Mouse (Mus musculus): ENCODE measurements around the gene Med21.

Med21 gene
- long read RNA-seq, experiment 1, transcript Med21-201 (4 exons, 814 nt): major isoform, 55 of 58 reads
- long read RNA-seq, experiment 1, partial matches to known transcripts: 0 of 58 reads
- long read RNA-seq, experiment 1, other reads (novel, unspliced or antisense): 1 of 58 reads
- long read RNA-seq, experiment 2, transcript Med21-201 (4 exons, 814 nt): major isoform, 33 of 39 reads
- long read RNA-seq, experiment 2, partial matches to known transcripts: 1 of 39 reads
- long read RNA-seq, experiment 2, other reads (novel, unspliced or antisense): 2 of 39 reads

DNA sequence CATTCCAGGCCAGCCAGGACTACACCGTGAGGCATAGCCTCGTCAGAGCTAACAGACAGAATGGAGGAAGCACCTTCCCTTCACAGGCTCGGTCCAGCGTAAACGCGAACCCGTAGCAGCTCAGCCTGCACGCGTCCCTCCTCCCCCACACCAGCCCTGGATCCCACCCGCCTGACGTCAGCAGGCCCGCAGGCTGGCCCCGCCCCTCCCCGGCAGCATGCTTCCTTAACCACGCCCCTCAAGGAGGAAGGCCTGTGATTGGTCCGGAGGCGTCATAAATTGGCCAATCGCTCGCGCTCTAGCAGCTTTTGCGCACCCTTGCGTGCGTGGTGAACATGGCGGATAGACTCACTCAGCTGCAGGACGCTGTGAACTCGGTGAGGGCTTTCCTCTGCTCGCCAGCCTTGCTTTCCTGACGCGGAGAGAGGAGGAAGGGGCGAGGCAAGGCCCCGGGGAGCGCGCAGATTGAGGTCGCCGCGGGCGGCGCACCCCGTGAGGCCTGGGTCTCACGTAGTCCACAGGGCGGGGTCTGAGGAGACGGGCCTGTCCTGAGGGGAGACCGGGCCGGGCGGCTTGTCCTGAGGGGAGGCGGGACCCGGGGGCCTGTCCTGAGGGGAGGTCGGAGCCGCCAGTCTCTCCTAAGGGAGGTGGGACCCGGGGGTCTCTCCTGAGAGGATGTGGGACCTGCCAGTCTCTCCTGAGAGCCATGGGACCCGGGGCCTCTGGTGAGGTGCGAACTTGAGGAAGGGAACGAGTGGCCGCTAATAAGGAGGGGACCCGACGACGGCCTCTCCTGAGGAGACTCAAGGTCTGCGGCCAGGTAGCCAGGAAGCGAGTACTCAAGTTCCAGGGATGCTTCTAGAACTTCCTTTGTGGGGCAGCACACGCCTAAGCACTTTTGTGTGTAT lies at the start of gene Med21, which contains the start of gene Tm7sf3:
Gene Med21, plus strand, starts transcription at position 272 of the 908 bp plus-strand sequence.
Gene Tm7sf3, minus strand, starts transcription at position 549 of the 908 bp plus-strand sequence.
- intact Hi-C loops (cut with DNase I): no loop called here

DNA sequence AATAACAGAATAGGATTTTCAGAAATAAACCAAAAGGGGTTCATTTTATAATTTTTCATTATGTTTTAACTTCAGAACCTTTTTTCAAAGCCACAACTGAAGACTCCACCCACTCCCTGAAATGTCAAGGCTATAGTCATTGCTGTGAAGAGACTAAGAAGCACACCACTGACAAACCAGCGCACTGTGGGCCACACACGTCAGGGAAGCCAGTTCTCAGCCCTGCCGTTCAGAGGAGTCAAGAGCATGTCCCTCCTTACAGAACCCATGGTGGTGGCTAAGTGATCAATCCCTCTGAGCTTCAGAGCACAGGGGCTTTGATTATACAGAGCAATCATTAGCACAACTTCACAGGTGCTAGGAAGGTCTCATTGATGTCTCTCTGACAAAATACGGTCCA lies 39.7 kb upstream of the Med21 start:
- intact Hi-C loops (cut with DNase I): no loop called here

GRCm38 (mm10) chr6:146603651-146604050 lies 38.7 kb upstream of the Med21 start:
- intact Hi-C loops (cut with DNase I): no loop called here

DNA sequence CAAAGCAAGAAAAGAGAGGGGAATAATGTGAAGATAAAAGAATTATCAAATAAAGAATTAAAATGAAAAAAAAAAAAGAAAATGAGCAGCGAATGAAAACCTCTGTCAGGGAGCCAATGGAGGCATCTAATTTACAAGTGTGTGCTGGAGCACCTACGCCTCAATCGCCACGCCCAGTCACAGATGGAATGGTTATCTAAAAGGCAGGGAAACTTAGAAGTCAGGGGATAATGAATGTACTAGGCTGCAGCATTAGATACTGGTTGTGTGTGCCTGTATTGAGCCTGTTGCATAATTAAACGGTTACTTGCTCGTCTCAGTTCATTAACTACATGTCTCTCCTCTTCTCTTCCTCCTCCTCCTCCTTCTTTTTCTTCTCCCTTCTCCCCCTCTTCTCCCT lies 31.0 kb upstream of the Med21 start:
- intact Hi-C loops (cut with DNase I): no loop called here

DNA sequence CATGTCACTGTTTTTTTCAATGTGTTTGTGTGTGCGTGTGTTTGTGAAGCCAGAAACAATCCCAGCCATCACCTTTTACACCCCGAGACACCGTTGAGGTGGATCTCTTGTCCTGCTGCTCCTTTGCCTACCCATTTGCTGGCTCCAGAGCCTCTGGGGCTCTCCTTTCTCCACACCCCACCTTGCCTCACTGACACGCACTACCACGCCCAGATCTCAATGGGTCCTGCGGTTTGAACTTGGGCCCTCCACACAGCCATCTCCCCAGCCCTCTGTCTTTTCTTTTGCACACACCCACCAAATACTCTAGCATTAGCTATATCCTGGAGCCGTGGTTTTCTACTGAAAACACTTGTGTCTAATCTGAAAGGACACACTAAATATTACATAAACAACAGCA lies 30.4 kb upstream of the Med21 start:
- intact Hi-C loops (cut with DNase I): no loop called here

DNA sequence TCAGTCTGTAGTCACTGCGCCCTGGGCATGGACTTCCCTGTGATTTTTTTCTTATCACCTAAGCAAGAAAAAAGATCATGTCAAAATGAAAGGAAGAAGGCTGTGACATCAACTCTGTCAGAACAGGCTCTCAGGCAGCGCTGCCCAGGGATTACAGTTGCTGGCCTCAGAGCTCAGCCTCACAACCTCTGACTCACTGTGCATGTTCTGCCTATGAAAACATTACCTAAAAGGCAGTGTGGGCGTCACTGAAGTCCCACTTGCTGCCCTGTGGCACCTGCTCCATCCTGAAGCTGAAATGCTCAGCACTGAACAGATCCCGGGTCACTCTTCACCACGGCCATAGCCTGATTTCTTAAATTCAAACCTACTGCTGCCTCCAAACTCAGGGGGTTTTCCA lies 29.6 kb upstream of the Med21 start:
- intact Hi-C loops (cut with DNase I): no loop called here

- intact Hi-C loops (cut with DNase I): no loop called here
Observed at GRCm38 (mm10) chr6:146613907-146614306, 28.4 kb upstream of the Med21 start.

GRCm38 (mm10) chr6:146614541-146614940 lies 27.8 kb upstream of the Med21 start:
- intact Hi-C loops (cut with DNase I): no loop called here

DNA sequence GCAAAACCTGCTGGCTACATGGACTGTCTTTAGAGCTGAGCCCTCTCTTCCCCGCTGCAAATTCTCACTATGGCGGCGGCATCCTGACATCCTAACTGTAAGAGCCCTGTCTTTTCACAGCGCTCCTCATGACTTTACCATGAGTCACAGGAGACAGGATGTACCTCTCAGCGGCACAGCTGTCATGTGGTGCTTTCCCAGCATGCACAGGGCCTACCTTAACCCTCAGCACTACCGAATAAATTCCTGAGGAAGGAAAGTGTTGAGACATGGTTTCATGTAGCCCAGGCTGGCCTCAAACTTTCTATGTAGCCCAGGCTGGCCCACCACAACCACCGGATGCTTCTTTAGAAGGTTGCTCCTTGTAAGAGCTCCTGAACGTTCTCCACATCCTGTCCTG lies 26.5 kb upstream of the Med21 start:
- intact Hi-C loops (cut with DNase I): no loop called here

DNA sequence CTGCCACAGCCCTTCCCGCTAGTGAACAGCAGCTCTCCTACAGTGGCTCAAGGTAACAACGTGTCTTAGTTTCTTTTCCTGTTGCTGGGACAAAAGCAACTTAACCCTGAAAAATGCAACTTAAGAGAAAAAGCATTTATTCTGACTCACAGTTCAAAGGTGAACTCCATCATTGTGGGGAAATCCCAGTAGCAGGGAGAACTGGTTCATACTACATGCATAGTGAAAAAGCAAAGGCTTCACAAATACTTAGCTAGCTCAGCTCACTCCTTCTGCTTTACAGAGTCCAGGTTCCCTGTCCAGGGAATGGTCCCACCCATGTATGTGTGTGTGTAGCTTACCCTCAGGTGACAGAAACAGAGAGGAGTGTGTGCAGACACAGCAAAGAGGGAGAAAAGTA lies 25.7 kb upstream of the Med21 start:
- intact Hi-C loops (cut with DNase I): no loop called here

DNA sequence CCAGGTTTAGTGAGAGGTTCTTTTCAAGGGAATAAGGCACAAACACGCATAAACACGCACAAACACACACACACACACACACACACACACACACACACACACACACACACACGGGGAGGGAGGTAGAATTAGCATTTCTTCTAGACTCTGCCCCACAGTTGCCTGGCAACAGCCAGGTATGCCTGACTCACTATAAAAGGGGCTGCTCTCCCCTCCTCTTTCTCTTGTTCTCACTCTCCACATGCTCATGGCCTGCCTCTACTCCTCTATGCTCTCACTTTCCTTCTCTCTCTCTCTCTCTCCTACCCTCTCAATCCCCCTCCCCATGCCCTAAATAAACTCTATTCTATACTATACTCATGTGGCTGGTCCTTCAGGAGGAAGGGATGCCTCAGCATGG lies 14.2 kb upstream of the Med21 start:
- intact Hi-C loops (cut with DNase I): no loop called here

- intact Hi-C loops (cut with DNase I): loop anchor here (5.0 kb wide), 1 partner anchor 53 kb away; the partner anchor contains the start of genes Fgfr1op2 and Ints13
Observed at GRCm38 (mm10) chr6:146629781-146630756, 12.3 kb upstream of the Med21 start.

DNA sequence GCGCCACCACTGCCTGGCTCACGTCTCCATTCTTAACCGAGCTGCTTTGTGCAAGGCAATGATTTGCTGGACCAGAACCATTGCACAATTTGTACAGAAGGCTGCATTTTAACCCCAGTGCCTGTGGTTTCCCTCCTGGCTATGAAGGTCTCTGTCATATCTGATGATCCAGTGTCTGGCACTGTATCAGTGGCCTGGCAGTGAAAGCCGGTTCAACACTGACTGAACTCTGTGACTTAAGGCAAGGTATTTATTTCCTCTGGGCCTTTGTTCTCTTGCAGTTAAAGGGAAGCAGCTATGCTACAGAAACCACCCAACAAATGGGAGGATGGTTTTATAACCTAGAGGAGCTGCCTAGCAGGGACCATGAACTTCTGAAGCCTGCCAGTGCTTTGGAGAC lies 11.4 kb upstream of the Med21 start:
- intact Hi-C loops (cut with DNase I): loop anchor here (5.0 kb wide), 1 partner anchor 54 kb away; the partner anchor contains the start of genes Fgfr1op2 and Ints13

GRCm38 (mm10) chr6:146631847-146632246 lies 10.5 kb upstream of the Med21 start:
- intact Hi-C loops (cut with DNase I): loop anchor here (5.0 kb wide), 1 partner anchor 55 kb away; the partner anchor contains the start of genes Fgfr1op2 and Ints13

DNA sequence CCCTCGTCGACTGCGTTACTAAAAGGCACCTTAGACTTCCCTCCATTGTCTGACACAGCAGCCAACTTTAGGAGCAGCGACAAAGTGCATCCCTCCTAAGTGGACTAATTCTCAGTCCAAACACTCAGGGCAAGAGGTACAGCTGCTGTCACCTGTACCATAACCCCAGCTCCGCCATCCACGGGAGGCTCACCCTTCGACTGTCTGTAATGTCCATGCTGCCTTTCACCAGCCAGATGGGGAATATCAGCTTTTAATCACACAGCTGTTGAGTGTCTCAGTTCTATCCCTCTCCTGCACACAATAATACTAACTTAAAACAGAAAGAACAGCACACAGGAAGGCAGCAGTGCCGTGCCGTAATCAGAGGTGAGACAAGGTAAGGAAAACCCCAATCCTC lies 9.9 kb upstream of the Med21 start:
- intact Hi-C loops (cut with DNase I): loop anchor here (5.0 kb wide), 1 partner anchor 55 kb away; the partner anchor contains the start of genes Fgfr1op2 and Ints13

DNA sequence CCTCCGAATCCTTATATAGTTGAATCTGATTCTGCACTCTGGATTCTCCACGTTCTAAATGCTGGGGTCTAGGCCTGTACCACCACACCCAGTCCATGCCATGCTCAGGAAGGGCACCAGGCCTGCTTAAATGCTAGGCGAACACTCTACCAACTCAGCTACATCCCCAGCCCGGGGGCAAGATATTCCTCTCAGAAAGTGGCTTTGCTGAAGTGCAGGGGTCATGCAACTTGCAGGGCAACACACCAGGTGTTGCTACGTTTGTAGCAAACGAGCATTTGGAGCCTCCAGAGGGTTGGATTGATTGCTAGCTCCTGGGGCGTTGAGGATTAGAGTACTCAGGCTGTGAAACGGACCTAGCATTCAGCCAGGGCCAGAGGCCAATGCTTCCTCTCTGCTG lies 9.2 kb upstream of the Med21 start:
- intact Hi-C loops (cut with DNase I): loop anchor here (5.0 kb wide), 1 partner anchor 56 kb away; the partner anchor contains the start of genes Fgfr1op2 and Ints13

DNA sequence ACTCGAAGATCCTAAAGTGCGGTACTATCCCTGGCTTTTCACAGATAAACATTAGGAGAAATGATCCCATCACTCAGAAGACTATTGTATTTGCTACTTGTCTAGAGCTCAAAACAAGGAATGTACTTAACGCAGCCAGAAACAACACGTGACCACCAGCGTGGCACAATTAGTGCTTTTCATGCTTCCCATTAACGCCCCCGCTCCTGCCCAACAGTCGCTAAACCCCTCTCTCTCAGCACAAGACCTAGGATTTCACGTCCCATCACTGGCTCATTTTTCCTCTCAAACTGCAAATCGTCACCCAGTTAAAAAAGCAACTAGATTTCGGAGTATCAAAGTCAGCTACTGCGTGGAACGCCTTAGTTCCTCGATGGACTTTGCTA lies 8.7 kb upstream of the Med21 start:
- intact Hi-C loops (cut with DNase I): loop anchor here (5.0 kb wide), 1 partner anchor 56 kb away; the partner anchor contains the start of genes Fgfr1op2 and Ints13

- intact Hi-C loops (cut with DNase I): loop anchor here (5.0 kb wide), 1 partner anchor 57 kb away; the partner anchor contains the start of genes Fgfr1op2 and Ints13
Observed at GRCm38 (mm10) chr6:146634015-146634722, 8.2 kb upstream of the Med21 start.

- intact Hi-C loops (cut with DNase I): loop anchor here (5.0 kb wide), 1 partner anchor 58 kb away; the partner anchor contains the start of genes Fgfr1op2 and Ints13
Observed at GRCm38 (mm10) chr6:146634759-146635606, 7.4 kb upstream of the Med21 start.

All from adrenal gland (tissue).